Mouse (Mus musculus) testis, adult 2 months (tissue): ENCODE measurements around the gene Etfrf1.

Source experiments
- CTCF ChIP-seq: fragments of 200-500 bp; IDR thresholded peaks from 2 replicates; pipeline ENCODE4 v1.5.1; 2012; ENCODE audit warnings: low read depth, mild to moderate bottlenecking, inconsistent platforms, low read length, moderate library complexity; ENCODE audit not compliant: control insufficient read depth, insufficient read depth, insufficient replicate concordance
- POLR2A ChIP-seq: fragments of 200-500 bp; IDR thresholded peaks from 2 replicates; pipeline ENCODE4 v1.6.1; 2012; ENCODE audit warnings: low read depth, mild to moderate bottlenecking, inconsistent platforms, low read length, moderate library complexity; ENCODE audit not compliant: control insufficient read depth

DNA sequence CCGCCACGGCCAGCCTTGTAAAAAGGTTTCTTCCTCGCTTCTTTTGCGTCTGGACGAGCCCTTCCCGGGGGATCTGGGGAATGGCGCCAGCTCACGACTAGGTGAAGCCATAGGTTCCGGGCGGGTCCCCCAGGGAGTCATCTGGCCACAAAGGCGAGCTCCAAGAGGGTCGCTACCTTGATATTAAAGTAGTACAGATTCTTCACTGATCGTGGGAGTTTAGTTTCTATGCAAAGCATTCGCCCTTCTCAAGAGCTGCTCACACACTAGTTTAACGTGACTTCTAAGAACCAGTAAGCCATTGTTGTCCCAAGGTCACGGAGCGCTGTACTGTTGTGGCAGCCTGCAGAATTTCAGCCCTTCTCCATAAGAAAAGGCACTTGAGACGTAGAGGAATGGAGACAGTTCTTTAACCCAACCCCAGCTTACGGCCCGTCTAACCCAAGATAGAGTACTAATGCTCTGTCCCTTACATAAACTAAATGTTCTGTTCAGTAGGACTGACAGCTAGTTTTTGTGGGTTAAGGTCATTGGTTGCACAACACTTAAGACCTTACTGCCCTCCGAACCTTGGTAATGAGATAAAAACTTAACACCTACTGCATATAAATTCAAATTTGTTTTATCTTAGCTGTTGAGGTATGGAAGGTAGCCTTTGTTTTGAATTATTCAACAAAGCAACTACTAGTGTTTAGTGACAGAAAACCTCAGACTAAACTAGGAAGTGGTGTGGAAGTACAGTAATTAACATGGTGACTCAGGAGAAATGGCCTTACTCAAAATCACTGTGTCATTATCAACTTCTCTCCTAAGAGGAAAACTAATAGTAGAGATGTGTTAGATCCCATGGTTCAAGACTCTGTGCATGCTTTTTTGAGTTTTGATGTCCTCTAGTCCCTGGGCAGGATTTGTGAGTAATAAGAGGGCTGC is 707 bp downstream of the Etfrf1 start:
- TF ChIP-seq CTCF: no peak
- TF ChIP-seq POLR2A: no peak
